Mouse (Mus musculus): ENCODE data around the gene Haus6. TPM values are rescaled to one million over a fixed set of nuclear protein-coding genes. Genes with fewer than 3 reads are reported as not detected.
A peak's percentile ranks its signal among the peaks of the same experiment; 100 is the strongest.
"Not testable (repeated sequence)": the region's sequence is repeated elsewhere in the genome, so short reads cannot be mapped to it uniquely, and the experiment has no call there.

Haus6 gene
- polyA plus RNA-seq, 1 experiment from 2014 or later, result 27.7 TPM

DNA sequence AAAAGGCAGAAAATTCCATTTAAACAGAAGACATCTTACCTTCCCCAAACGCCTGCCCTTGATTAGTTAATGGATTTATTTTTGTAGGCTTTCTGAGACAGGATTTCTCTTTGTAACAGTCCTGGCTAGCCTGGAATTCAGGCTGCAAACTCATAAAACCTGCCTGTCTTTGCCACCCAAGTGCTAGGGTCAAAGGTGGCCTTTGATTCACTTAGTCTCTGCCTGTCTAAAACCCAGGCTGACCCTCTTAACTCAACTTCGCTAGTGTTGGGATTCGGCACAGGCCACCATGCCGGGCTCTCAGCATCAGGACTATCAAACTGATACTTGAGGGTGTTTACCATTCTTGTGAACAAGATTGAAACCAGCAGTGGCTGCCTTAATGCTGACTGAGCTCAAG, 20.0 kb upstream of the Haus6 start:
- no peak for ATAC-seq (ENCODE audit: low FRiP score, low TSS enrichment)
- Histone ChIP-seq H3K27ac (ENCODE audit: low read depth, low read length) (no peak overlapping the region), H3K4me2 (replicated peaks; ENCODE audit: low read depth, low read length) (no peak overlapping the region), H3K4me1 (ENCODE audit: control insufficient read depth, insufficient read depth, low read length) (no peaks in the 10 kb centered on the region), H3K27me3 (ENCODE audit: control insufficient read depth, insufficient read depth, low read length) (no peaks in the 10 kb centered on the region), H3K36me3 (ENCODE audit: control insufficient read depth, insufficient read depth, low read length) (no peaks in the 10 kb centered on the region), H3K9me3 (ENCODE audit: control insufficient read depth, low read length) (no peaks in the 10 kb centered on the region), H3K9ac (ENCODE audit: low read depth, low read length) (no peak overlapping the region), H3K4me3 (ENCODE audit: low read length) (no peak overlapping the region)
- 17% methylated on average over 4 of the region's 4 CpGs for WGBS

- H3K27me3 ChIP-seq (ENCODE audit: control insufficient read depth, insufficient read depth, low read length); H3K9me3 ChIP-seq (ENCODE audit: control insufficient read depth, low read length); H3K36me3 ChIP-seq (ENCODE audit: control insufficient read depth, insufficient read depth, low read length); H3K9ac ChIP-seq (ENCODE audit: low read depth, low read length); H3K27ac ChIP-seq (ENCODE audit: low read depth, low read length); H3K4me2 ChIP-seq (replicated peaks; ENCODE audit: low read depth, low read length); ATAC-seq (ENCODE audit: low FRiP score, low TSS enrichment); H3K4me3 ChIP-seq (ENCODE audit: low read length); H3K4me1 ChIP-seq (ENCODE audit: control insufficient read depth, insufficient read depth, low read length): not testable (repeated sequence)
- 88% methylated on average over 7 of the region's 7 CpGs for WGBS
Observed at GRCm38 (mm10) chr4:86626496-86626895, 14.6 kb upstream of the Haus6 start.

DNA sequence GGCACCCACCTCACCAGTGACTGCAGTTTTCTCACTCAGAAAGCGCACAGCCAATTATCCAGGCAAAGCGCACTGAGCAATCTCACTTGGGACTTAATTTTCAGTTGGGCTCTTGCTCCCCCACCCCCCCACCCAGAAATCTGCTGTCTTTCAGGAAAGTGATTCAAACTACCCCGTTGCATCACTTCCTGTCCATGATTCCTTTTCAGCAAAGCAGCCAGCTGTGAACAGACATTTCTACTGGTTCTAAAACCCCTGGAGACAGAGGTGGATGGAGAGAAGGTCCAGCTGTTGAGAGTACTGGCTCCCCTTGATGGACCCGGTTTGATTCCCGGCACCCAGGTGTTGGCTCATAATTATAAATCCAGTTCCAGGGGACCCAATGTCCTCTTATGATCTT, 13.6 kb upstream of the Haus6 start:
- Histone ChIP-seq H3K4me3 (ENCODE audit: low read length) (no peak overlapping the region), H3K4me1 (ENCODE audit: control insufficient read depth, insufficient read depth, low read length) (no peaks in the 10 kb centered on the region), H3K9me3 (ENCODE audit: control insufficient read depth, low read length) (no peaks in the 10 kb centered on the region), H3K4me2 (replicated peaks; ENCODE audit: low read depth, low read length) (no peak overlapping the region), H3K27ac (ENCODE audit: low read depth, low read length) (no peak overlapping the region), H3K9ac (ENCODE audit: low read depth, low read length) (no peak overlapping the region), H3K36me3 (ENCODE audit: control insufficient read depth, insufficient read depth, low read length) (no peaks in the 10 kb centered on the region), H3K27me3 (ENCODE audit: control insufficient read depth, insufficient read depth, low read length) (no peaks in the 10 kb centered on the region)
- 82% methylated on average over 5 of the region's 5 CpGs for WGBS
- ATAC-seq (ENCODE audit: low FRiP score, low TSS enrichment), result no peak

DNA sequence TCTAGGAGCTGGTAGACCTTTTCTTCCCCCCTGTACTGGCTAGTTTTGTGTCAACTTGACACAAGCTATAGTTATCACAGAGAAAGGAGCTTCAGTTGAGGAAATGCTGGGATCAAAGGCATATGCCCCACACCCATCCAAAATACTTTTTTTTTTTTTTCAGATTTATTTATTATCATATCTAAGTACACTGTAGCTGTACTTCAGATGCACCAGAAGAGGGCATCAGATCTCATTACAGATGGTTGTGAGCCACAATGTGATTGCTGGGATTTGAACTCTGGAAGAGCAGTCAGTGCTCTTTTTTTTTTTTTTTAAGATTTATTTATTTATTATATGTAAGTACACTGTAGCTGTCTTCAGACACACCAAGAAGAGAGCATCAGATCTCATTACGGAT, 10.7 kb upstream of the Haus6 start:
- H3K9ac ChIP-seq (ENCODE audit: low read depth, low read length); H3K4me2 ChIP-seq (replicated peaks; ENCODE audit: low read depth, low read length); H3K27ac ChIP-seq (ENCODE audit: low read depth, low read length); H3K4me3 ChIP-seq (ENCODE audit: low read length); ATAC-seq (ENCODE audit: low FRiP score, low TSS enrichment); H3K36me3 ChIP-seq (ENCODE audit: control insufficient read depth, insufficient read depth, low read length); H3K4me1 ChIP-seq (ENCODE audit: control insufficient read depth, insufficient read depth, low read length); H3K9me3 ChIP-seq (ENCODE audit: control insufficient read depth, low read length); H3K27me3 ChIP-seq (ENCODE audit: control insufficient read depth, insufficient read depth, low read length): not testable (repeated sequence)
- 90% methylated on average over 1 of the region's 1 CpGs for WGBS

DNA sequence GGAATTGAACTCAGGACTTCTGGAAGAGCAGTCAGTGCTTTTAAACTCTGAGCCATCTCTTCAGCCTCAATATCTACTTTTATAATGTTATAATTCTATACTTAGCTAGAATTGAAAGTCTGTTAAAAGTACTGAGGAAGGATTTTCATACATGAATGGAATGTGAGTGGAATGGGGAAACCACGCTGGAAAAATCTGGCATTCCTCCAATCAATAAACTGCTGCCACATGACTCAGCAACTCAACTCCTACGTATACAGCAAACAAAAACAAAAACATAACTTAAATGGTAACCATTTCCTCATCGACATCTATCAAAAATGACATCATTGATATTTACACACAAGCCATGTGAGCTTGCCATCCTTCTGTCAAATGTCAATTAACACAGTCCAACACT, 10.3 kb upstream of the Haus6 start:
- Histone ChIP-seq H3K27ac (ENCODE audit: low read depth, low read length) (no peak overlapping the region), H3K27me3 (ENCODE audit: control insufficient read depth, insufficient read depth, low read length) (no peaks in the 10 kb centered on the region), H3K9me3 (ENCODE audit: control insufficient read depth, low read length) (no peaks in the 10 kb centered on the region), H3K4me1 (ENCODE audit: control insufficient read depth, insufficient read depth, low read length) (no peaks in the 10 kb centered on the region), H3K4me2 (replicated peaks; ENCODE audit: low read depth, low read length) (no peak overlapping the region), H3K36me3 (ENCODE audit: control insufficient read depth, insufficient read depth, low read length) (no peaks in the 10 kb centered on the region), H3K9ac (ENCODE audit: low read depth, low read length) (no peak overlapping the region), H3K4me3 (ENCODE audit: low read length) (no peak overlapping the region)
- no peak for ATAC-seq (ENCODE audit: low FRiP score, low TSS enrichment)
- WGBS, result 67% methylated on average over 3 of the region's 3 CpGs

DNA sequence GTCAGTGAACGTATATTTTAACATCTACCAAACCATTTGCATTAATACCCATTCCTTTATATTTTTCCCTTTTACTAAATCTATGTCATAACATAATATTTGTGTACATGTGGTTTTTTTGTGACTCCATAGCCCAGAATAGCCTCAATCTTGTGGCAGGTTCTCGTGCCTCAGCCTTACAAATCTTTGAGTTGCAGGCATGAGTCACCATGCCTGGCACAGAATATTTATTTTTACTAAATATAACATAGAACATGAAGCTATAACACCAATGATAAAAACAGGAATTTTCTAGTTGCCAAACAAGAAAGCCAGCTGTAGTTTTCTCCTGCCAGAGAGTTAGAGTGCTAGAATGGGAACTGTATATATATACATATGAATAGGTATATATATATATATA, 8.7 kb upstream of the Haus6 start:
- Histone ChIP-seq H3K27ac (ENCODE audit: low read depth, low read length) (no peak overlapping the region), H3K9me3 (ENCODE audit: control insufficient read depth, low read length) (no peaks in the 10 kb centered on the region), H3K4me1 (ENCODE audit: control insufficient read depth, insufficient read depth, low read length) (no peaks in the 10 kb centered on the region), H3K9ac (ENCODE audit: low read depth, low read length) (no peak overlapping the region), H3K36me3 (ENCODE audit: control insufficient read depth, insufficient read depth, low read length) (no peaks in the 10 kb centered on the region), H3K4me2 (replicated peaks; ENCODE audit: low read depth, low read length) (no peak overlapping the region), H3K4me3 (ENCODE audit: low read length) (no peak overlapping the region), H3K27me3 (ENCODE audit: control insufficient read depth, insufficient read depth, low read length) (no peaks in the 10 kb centered on the region)
- WGBS, result 71% methylated on average over 2 of the region's 2 CpGs
- ATAC-seq (ENCODE audit: low FRiP score, low TSS enrichment), result no peak

DNA sequence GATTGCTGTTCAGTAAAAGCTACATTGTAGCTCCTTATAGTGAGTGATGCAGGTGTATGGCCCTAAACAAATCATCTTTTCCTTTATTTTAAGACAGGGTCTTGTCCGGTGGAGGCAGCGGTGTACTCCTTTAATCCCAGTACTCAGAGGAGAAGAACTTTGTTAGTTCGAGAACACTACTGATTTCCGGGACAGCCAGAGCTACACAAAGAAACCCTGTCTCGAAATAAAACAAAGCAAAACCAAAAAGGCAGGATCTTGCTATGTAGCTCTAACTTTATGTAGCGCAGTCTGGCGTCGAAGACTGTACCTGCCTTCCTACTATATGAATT, 400 bp upstream of the Haus6 start:
- Histone ChIP-seq H3K9me3 (ENCODE audit: control insufficient read depth, low read length) (no peaks in the 10 kb centered on the region), H3K4me1 (ENCODE audit: control insufficient read depth, insufficient read depth, low read length) (peaks cover 7% of the 10 kb centered on the region; the same call in 1 of the 2 replicates), H3K4me3 (ENCODE audit: low read length) (peak overlapping the region; percentile 91), H3K27ac (ENCODE audit: low read depth, low read length) (0 out of 2 replicates have a peak overlapping the region, but pooled peaks have one; percentile 42), H3K9ac (ENCODE audit: low read depth, low read length) (peak overlapping the region; percentile 57; the same call in 1 of the 2 replicates), H3K4me2 (replicated peaks; ENCODE audit: low read depth, low read length) (peak overlapping the region; percentile 49), H3K36me3 (ENCODE audit: control insufficient read depth, insufficient read depth, low read length) (peaks cover 4% of the 10 kb centered on the region; the same call in 1 of the 2 replicates), H3K27me3 (ENCODE audit: control insufficient read depth, insufficient read depth, low read length) (no peaks in the 10 kb centered on the region)
- no peak for ATAC-seq (ENCODE audit: low FRiP score, low TSS enrichment)
- WGBS, result 41% methylated on average over 8 of the region's 8 CpGs

- 97% methylated on average over 2 of the region's 2 CpGs for WGBS
- H3K27ac ChIP-seq (ENCODE audit: low read depth, low read length), result no peak overlapping the region
- no peak for ATAC-seq (ENCODE audit: low FRiP score, low TSS enrichment)
- no peak overlapping the region for H3K4me3 ChIP-seq (ENCODE audit: low read length)
- H3K4me2 ChIP-seq (replicated peaks; ENCODE audit: low read depth, low read length), result no peak overlapping the region
- no peak overlapping the region for H3K9ac ChIP-seq (ENCODE audit: low read depth, low read length)
- no peaks in the 10 kb centered on the region for H3K9me3 ChIP-seq (ENCODE audit: control insufficient read depth, low read length)
- H3K36me3 ChIP-seq (ENCODE audit: control insufficient read depth, insufficient read depth, low read length), result peaks cover 44% of the 10 kb centered on the region
- H3K4me1 ChIP-seq (ENCODE audit: control insufficient read depth, insufficient read depth, low read length), result no peaks in the 10 kb centered on the region
- H3K27me3 ChIP-seq (ENCODE audit: control insufficient read depth, insufficient read depth, low read length), result no peaks in the 10 kb centered on the region
Observed at GRCm38 (mm10) chr4:86591304-86591703, 20.6 kb downstream of the Haus6 start.

GRCm38 (mm10) chr4:86588236-86588635, 23.6 kb downstream of the Haus6 start:
- peaks cover 59% of the 10 kb centered on the region for H3K36me3 ChIP-seq (ENCODE audit: control insufficient read depth, insufficient read depth, low read length)
- no peak overlapping the region for H3K4me3 ChIP-seq (ENCODE audit: low read length)
- WGBS, result 93% methylated on average over 3 of the region's 3 CpGs
- H3K4me2 ChIP-seq (replicated peaks; ENCODE audit: low read depth, low read length), result no peak overlapping the region
- no peaks in the 10 kb centered on the region for H3K4me1 ChIP-seq (ENCODE audit: control insufficient read depth, insufficient read depth, low read length)
- no peak overlapping the region for H3K27ac ChIP-seq (ENCODE audit: low read depth, low read length)
- no peak overlapping the region for H3K9ac ChIP-seq (ENCODE audit: low read depth, low read length)
- no peaks in the 10 kb centered on the region for H3K9me3 ChIP-seq (ENCODE audit: control insufficient read depth, low read length)
- no peak for ATAC-seq (ENCODE audit: low FRiP score, low TSS enrichment)
- no peaks in the 10 kb centered on the region for H3K27me3 ChIP-seq (ENCODE audit: control insufficient read depth, insufficient read depth, low read length)

DNA sequence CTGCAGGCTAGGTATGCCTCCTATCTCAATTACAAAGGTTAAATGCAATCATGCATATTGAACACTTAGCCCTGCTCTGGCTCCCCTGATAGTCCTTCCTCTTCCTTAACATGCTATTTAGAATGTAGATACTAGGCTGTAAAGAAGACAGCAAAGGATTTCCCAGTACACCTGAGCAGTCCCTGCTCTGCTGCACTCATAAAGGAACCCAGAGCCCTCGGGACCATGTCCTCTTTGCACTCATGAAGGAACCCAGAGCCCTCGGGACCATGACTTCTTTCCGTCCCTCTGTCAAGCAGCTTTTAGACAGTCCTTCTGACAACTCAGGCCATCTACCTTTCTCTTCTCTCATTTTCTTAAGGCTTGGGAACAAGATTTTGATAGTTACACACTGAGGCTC, 31.3 kb downstream of the Haus6 start:
- Histone ChIP-seq H3K4me3 (ENCODE audit: low read length) (no peak overlapping the region), H3K9me3 (ENCODE audit: control insufficient read depth, low read length) (no peaks in the 10 kb centered on the region), H3K4me1 (ENCODE audit: control insufficient read depth, insufficient read depth, low read length) (peaks cover 9% of the 10 kb centered on the region), H3K9ac (ENCODE audit: low read depth, low read length) (no peak overlapping the region), H3K4me2 (replicated peaks; ENCODE audit: low read depth, low read length) (no peak overlapping the region), H3K27me3 (ENCODE audit: control insufficient read depth, insufficient read depth, low read length) (no peaks in the 10 kb centered on the region), H3K36me3 (ENCODE audit: control insufficient read depth, insufficient read depth, low read length) (peaks cover 49% of the 10 kb centered on the region), H3K27ac (ENCODE audit: low read depth, low read length) (no peak overlapping the region)
- 90% methylated on average over 3 of the region's 3 CpGs for WGBS
- ATAC-seq (ENCODE audit: low FRiP score, low TSS enrichment), result no peak

Measured in kidney, embryonic 14.5 days (tissue).